Mouse (Mus musculus): Measurements from ENCODE around the gene Sh2b3.

GRCm38 (mm10) chr5:121817551-121817950, 19.9 kb downstream of the Sh2b3 start:
- no peak for TF ChIP-seq EP300 (optimal IDR thresholded peaks at IDR 0.05)
- no peak for TF ChIP-seq CTCF (IDR thresholded peaks at IDR 0.05; ENCODE audit: low read depth)
